Mouse (Mus musculus) midbrain, embryonic 11.5 days (tissue): ENCODE data around the gene Rap1gap2. TPM values are rescaled to one million over a fixed set of nuclear protein-coding genes. Genes with fewer than 3 reads are reported as not detected.

Experiments used
- ATAC-seq: fragments of 200-750 bp; cut with Nextera tagmentation; 2 replicates; pipeline ENCODE4 v1.8.0; 2017; ENCODE audit warnings: moderate TSS enrichment, moderate library complexity; ENCODE audit not compliant: low FRiP score
- DNase-seq: peaks from one replicate; pipeline ENCODE4 v3.0.0; 2015; ENCODE audit warnings: low spot score; ENCODE audit errors: missing footprints
- H3K27ac ChIP-seq: fragments of 300-500 bp; sonication (generic); 2 replicates; pipeline ENCODE4 v1.5.1; 2014; ENCODE audit warnings: low read depth, low read length
- H3K27me3 ChIP-seq: fragments of 300-500 bp; sonication (generic); 2 replicates; pipeline ENCODE4 v1.6.1; 2014; ENCODE audit warnings: mild to moderate bottlenecking, low read length, moderate library complexity, mixed read lengths; ENCODE audit not compliant: control insufficient read depth, insufficient read depth
- H3K36me3 ChIP-seq: fragments of 300-500 bp; sonication (generic); 2 replicates; pipeline ENCODE4 v1.6.1; 2014; ENCODE audit warnings: mild to moderate bottlenecking, low read length, moderate library complexity, mixed read lengths; ENCODE audit not compliant: control insufficient read depth, insufficient read depth
- H3K4me1 ChIP-seq: fragments of 300-500 bp; sonication (generic); 2 replicates; pipeline ENCODE4 v1.6.1; 2014; ENCODE audit warnings: low read length; ENCODE audit not compliant: control insufficient read depth, insufficient read depth
- H3K4me2 ChIP-seq: fragments of 300-500 bp; sonication (generic); 2 replicates; pipeline ENCODE4 v1.6.1; 2014; ENCODE audit warnings: mild to moderate bottlenecking, moderate library complexity
- H3K4me3 ChIP-seq: fragments of 300-500 bp; sonication (generic); 2 replicates; pipeline ENCODE4 v1.5.1; 2014; ENCODE audit warnings: low read depth, low read length
- H3K9ac ChIP-seq: fragments of 300-500 bp; sonication (generic); 2 replicates; pipeline ENCODE4 v1.6.1; 2014; ENCODE audit warnings: low read length
- H3K9me3 ChIP-seq: fragments of 300-500 bp; sonication (generic); 2 replicates; pipeline ENCODE4 v1.6.1; 2016; ENCODE audit warnings: low read length; ENCODE audit not compliant: control insufficient read depth
- WGBS: fragments of 180-500 bp; shearing (Covaris S2); extraction: QIAGEN DNeasy Blood & Tissue Kit; methylation state at CpG from one replicate; pipeline ENCODE4 v1.1.7; 2014; 5-methylcytosine and 5-hydroxymethylcytosine counted together
- polyA plus RNA-seq: library from polyadenylated mRNA; unstranded; fragments of >200 nt; fragmentation: Nextera tagmentation; extraction: Ambion mirVana; gene quantifications from 2 replicates; pipeline ENCODE4 v1.2.1, GENCODE M21; 2014

The Rap1gap2 gene
- polyA plus RNA-seq, 1 experiment from 2014 or later = 2.5 TPM

DNA sequence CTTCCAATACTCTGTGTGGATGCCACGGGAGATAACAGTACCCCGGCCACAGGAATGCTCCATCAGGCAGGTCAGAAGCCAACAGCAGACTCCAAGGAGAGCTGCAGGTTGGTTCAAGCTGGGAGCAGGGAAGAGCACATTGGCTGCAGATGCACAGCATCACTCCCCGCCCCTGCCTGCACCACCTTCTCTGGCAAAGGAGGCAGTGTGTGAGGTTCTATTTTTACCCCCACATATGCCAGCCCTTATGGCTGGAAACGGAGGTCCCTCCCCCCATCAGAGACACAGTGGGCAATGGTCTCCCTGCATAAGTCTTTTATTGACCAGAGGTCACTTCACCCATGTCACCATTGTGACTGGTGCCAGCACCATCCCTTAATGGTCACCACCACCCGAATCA, 42.3 kb downstream of the Rap1gap2 start:
- no peak overlapping the region for H3K27ac ChIP-seq
- DNase-seq (no peak), ATAC-seq (no peak)
- H3K27me3 ChIP-seq = no peaks in the 10 kb centered on the region
- WGBS = 86% methylated on average over 5 of the region's 5 CpGs
- no peak overlapping the region for H3K4me2 ChIP-seq
- H3K4me3 ChIP-seq = no peak overlapping the region
- H3K9me3 ChIP-seq = no peaks in the 10 kb centered on the region
- no peaks in the 10 kb centered on the region for H3K36me3 ChIP-seq
- H3K9ac ChIP-seq = no peak overlapping the region
- H3K4me1 ChIP-seq = no peaks in the 10 kb centered on the region

DNA sequence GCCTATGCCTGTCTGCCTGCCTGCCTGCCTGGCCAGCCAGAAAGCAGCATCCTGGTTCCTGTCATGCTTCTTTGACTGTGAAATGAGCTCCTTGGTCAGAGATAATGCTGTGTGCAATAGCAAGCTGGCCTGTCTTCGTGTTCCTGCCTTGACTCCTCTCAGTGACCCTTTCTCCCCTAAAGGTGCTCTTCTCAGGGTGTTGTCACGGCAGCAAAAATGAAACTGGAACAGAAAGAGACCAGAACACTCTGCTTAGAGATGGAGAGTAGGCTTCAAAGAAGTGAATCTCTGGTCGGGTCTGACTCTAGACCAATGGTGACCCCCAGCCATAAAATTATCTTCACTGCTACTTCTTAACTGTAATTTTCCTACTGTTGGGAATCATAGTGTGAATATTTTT, 42.7 kb downstream of the Rap1gap2 start:
- DNase-seq (no peak), ATAC-seq (no peak)
- no peak overlapping the region for H3K4me3 ChIP-seq
- H3K27me3 ChIP-seq = no peaks in the 10 kb centered on the region
- H3K4me1 ChIP-seq = no peaks in the 10 kb centered on the region
- H3K9ac ChIP-seq = no peak overlapping the region
- no peaks in the 10 kb centered on the region for H3K9me3 ChIP-seq
- H3K27ac ChIP-seq = no peak overlapping the region
- WGBS = 73% methylated on average over 3 of the region's 3 CpGs
- H3K4me2 ChIP-seq = no peak overlapping the region
- no peaks in the 10 kb centered on the region for H3K36me3 ChIP-seq

DNA sequence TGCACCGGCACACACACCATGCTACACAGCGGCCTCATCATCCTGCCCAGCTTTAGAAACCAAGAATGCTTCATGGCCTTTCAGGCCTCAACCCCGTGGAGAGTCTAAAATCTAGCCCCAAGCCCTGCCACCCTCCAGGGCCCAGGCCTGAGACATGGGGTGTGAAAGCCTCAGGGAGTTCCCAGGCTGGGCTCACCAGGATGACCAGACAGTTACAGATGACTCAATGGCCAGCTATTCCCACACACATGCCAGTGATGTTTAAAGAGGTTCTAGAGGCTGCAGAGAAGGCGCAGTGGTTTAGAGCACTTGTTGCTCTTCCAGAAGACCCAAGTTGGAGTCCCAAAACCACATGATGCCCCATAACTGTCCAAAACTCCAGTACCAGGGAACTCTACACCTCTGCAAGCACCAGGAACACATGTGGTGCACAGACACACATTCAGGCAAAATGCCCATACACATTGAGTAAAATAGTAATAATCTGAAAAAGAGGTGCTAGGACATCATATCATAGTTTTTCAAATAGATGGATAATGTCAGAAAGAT, 44.3 kb downstream of the Rap1gap2 start:
- no peak overlapping the region for H3K4me3 ChIP-seq
- no peak overlapping the region for H3K9ac ChIP-seq
- no peaks in the 10 kb centered on the region for H3K4me1 ChIP-seq
- ATAC-seq = no peak
- peak; percentile 57 for DNase-seq
- no peak overlapping the region for H3K27ac ChIP-seq
- H3K9me3 ChIP-seq = no peaks in the 10 kb centered on the region
- WGBS = 89% methylated on average over 4 of the region's 4 CpGs
- no peaks in the 10 kb centered on the region for H3K36me3 ChIP-seq
- H3K4me2 ChIP-seq = no peak overlapping the region
- H3K27me3 ChIP-seq = no peaks in the 10 kb centered on the region

DNA sequence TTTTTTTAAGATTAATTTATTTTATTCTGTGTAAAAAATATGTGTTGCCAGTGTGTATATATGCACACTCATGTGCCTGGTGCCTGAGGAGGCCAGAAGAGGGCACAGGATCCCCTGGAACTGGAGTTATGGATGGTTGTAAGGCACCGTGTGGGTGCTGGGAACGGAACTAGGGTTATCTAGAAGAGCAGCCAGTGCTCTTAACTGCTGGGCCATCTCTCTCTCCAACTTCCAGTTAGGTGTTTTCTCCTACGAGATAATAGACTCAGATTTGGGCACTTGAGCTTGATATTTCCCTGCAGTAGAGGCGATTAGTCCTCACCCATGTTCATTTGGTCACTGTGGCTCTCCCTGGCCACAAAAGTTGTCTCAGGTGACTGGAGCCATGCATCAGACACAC, 49.3 kb downstream of the Rap1gap2 start:
- H3K36me3 ChIP-seq = no peaks in the 10 kb centered on the region
- H3K9me3 ChIP-seq = no peaks in the 10 kb centered on the region
- H3K9ac ChIP-seq = no peak overlapping the region
- ATAC-seq (no peak), DNase-seq (no peak)
- no peaks in the 10 kb centered on the region for H3K27me3 ChIP-seq
- H3K4me3 ChIP-seq = no peak overlapping the region
- no peaks in the 10 kb centered on the region for H3K4me1 ChIP-seq
- no peak overlapping the region for H3K27ac ChIP-seq
- 89% methylated on average over 4 of the region's 4 CpGs for WGBS
- no peak overlapping the region for H3K4me2 ChIP-seq

DNA sequence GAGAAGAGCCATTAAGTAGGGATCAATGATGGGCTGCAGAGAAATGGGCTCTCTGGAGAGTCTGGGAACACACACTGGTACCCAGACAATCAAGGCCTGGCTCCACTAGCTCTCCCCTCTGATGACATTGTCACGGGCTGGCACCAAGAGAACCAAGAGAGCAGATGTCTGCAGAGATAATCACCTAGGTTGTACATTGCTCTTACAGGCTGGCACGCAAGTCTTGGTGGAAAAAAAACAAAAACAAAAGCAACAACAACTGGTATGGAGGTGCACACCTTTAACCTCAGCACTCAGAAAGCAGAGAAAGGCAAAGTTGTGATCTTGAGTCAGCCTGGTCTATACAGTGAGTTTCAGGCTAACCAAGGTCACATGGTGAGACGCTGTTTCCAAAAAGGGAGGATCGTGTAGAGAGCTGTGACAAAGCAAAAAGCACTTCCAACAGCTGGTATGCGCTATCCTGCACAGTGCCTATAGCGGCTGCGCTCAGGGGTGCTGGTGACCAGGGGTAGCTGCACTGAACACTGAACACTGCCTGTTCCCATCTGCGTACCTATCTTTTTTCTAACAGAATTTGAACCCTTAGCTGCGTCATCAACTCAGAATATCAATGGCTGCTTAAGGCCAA, 50.0 kb downstream of the Rap1gap2 start:
- Histone ChIP-seq H3K27ac (no peak overlapping the region), H3K36me3 (no peaks in the 10 kb centered on the region), H3K4me1 (no peaks in the 10 kb centered on the region), H3K4me2 (no peak overlapping the region), H3K27me3 (no peaks in the 10 kb centered on the region), H3K4me3 (no peak overlapping the region), H3K9ac (no peak overlapping the region), H3K9me3 (no peaks in the 10 kb centered on the region)
- WGBS = 90% methylated on average over 9 of the region's 9 CpGs
- ATAC-seq (no peak), DNase-seq (no peak)

DNA sequence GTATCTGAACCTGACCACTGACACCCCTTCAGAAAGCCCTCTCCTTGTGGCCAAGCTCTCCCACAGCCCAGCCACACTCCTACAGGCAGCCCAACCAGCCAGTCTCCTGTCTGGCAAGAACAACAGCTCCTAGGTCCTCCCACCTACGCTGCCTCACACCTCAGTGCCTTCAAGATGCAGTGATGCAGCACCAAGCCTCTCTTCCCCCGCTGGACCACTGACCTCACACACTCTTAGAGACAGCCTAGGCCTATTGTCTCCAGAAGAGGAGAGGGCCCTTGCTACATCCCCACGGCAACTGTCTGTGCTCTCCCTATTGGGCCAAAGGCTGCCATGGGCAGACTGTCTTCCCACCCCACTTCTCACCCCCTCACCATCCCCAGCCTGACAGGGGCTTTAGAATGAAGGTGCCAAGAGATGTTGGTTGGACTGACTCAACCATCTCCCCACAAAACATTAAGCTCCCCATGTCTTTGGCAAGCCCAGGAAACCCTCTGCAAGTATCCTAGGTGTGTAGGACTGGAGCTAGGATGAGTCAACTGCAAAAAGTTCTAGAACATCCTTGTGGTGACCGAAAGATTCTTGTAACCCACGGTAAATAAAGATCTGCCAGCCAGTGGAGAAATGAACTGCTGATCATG, 50.8 kb downstream of the Rap1gap2 start:
- H3K9ac ChIP-seq = no peak overlapping the region
- ATAC-seq = no peak
- H3K9me3 ChIP-seq = no peaks in the 10 kb centered on the region
- no peak overlapping the region for H3K4me3 ChIP-seq
- no peaks in the 10 kb centered on the region for H3K4me1 ChIP-seq
- no peaks in the 10 kb centered on the region for H3K27me3 ChIP-seq
- H3K27ac ChIP-seq = no peak overlapping the region
- no peak overlapping the region for H3K4me2 ChIP-seq
- WGBS = 52% methylated on average over 5 of the region's 5 CpGs
- no peaks in the 10 kb centered on the region for H3K36me3 ChIP-seq
- no peak for DNase-seq

DNA sequence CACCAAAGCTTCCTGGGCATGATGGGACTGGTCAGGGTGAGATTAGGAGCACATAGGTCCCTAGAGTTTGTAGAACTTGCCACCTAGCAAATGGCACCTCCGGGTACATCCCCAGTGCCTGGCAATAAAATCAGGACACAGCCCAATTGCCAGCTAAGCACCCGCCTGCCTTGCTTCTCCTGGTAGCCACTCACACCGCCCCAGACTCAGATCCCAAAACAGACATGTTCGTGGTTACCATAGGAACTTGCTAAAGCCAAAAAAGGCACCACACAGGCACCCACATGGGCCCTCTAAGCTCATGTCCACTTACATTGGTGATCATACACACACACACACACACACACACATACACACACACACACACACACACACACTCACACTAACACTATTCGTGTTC, 51.8 kb downstream of the Rap1gap2 start:
- Histone ChIP-seq H3K4me3 (no peak overlapping the region), H3K9ac (no peak overlapping the region), H3K36me3 (no peaks in the 10 kb centered on the region), H3K4me1 (peaks cover 4% of the 10 kb centered on the region), H3K4me2 (no peak overlapping the region), H3K27me3 (no peaks in the 10 kb centered on the region), H3K27ac (no peak overlapping the region), H3K9me3 (no peaks in the 10 kb centered on the region)
- WGBS = 81% methylated on average over 5 of the region's 5 CpGs
- DNase-seq = no peak
- no peak for ATAC-seq

DNA sequence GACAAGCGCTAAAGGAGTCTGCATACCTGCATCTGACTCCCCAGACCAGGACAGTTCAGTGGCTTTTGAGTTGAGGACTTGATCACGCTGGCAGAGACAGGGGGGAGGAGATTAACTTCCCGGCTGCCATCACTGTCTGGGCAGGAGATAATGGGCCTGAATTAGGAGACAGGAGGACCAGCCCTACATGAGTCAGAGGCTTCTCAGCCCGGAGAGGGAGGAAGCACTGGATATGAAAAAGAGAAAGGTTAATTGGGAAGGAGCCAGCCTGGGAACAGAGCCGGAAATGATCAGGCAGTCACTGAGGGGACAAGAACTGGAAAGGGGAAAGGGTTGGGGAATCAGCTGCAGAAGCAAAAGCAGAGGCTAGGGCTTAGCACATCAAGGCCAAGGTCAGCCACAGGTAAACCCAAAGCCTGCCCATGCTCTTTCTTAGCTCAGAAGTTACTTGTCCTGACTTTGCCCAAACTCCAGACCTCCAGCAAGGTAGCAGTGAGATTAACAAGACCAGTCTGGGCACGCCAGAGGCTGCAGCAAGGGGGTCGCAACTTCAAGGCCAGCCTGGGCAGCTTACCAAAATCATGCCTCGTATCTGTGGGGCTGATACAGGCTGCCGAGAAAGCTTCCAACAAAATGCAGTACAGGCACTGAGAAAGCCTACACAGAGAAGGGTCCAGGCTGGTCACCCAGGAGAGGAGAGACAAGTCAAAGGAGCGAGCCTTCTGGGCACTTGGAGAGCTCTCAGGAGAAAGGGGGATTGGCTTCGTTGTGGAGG, 53.1 kb downstream of the Rap1gap2 start:
- no peak overlapping the region for H3K4me3 ChIP-seq
- no peak overlapping the region for H3K9ac ChIP-seq
- no peaks in the 10 kb centered on the region for H3K36me3 ChIP-seq
- H3K4me2 ChIP-seq = no peak overlapping the region
- no peaks in the 10 kb centered on the region for H3K27me3 ChIP-seq
- WGBS = 67% methylated on average over 11 of the region's 11 CpGs
- H3K4me1 ChIP-seq = peaks cover 4% of the 10 kb centered on the region
- ATAC-seq (no peak), DNase-seq (no peak)
- no peak overlapping the region for H3K27ac ChIP-seq
- no peaks in the 10 kb centered on the region for H3K9me3 ChIP-seq
